Mouse (Mus musculus): ENCODE results near the gene Tmem233.

The Tmem233 gene

DNA sequence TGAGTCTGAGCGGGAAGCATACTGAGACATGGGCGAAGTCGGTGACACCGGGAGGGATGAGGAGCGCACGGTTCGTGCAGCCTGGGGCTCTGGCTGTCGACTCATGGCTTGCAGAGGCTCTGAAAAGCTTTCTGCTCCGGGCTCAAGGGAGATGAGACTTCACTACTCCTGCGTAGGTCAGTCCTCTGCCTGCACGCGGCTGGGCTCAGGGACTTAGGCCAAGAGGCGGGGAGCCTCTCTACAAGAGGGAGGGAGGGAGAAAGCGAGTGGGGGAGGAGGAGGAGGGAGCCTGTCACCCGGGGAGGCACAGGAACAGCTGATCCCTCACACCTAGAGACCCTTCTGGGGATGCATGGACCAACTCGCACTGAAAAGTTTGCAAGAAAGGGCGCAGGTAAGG, at the start of gene Tmem233:
TSS of gene Tmem233 (minus strand) at position 164 of the 400 bp plus-strand sequence.
- ATAC-seq (ENCODE audit: low TSS enrichment), result no peak

DNA sequence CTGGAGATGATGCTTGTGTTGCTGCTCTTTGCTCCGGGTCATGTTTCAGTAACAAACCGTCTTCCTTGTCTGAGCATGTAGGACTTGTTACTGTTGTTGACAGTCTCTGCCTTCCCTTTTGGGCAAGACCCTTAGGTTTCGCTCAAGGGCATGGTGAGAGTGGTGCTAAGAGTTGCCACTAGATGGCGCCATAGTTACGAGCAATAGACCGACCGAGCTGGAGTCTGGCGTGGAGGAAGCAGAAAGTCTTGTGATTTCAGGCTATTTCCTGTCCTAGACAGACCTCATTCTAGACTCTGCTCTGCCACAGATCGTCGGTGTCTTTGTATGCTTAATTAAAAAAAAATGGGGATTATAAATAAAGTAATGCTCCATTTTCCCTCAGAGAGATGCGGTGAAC, 40.3 kb upstream of the Tmem233 start:
- ATAC-seq (ENCODE audit: low TSS enrichment), result peak; percentile 92

DNA sequence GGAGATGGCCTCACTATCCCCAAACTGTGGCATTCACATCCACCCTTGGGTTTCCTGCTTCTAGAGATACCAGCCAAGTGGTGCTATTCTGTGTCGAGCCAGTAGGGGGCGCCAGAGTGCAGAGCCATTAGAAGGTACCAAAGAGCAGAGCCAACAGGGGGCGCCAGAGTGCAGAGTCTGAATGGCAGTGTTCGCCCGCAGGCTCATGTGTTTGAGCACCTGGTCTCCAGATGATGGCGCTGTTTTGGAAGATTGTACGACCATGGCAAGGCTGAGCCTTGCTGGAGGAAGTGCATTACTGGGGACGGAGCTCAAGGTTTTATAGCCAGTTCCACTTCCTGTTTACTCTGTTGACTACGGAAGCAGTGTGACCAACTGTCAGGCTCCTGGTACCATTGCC, 33.5 kb upstream of the Tmem233 start:
- ATAC-seq (ENCODE audit: low TSS enrichment), result no peak

DNA sequence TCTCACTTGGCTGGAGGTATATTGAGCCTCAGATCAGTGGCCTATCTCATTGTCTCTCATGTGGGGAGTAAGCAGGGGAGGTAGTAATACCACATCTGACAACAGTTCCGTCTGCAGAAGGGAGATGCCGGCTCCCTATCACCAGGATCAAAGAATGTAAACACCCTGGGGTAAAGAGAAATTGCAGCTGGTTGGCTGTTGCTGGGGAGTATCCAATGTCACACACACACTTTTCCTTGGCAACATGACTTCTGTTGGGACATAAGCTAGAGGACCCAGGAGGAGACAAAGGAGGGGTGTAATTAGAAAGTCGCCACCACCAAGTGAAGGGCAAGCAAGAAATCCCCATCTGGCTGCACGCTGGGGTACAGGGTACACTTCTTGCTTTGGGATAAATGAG, 33.1 kb upstream of the Tmem233 start:
- ATAC-seq (ENCODE audit: low TSS enrichment), result no peak

DNA sequence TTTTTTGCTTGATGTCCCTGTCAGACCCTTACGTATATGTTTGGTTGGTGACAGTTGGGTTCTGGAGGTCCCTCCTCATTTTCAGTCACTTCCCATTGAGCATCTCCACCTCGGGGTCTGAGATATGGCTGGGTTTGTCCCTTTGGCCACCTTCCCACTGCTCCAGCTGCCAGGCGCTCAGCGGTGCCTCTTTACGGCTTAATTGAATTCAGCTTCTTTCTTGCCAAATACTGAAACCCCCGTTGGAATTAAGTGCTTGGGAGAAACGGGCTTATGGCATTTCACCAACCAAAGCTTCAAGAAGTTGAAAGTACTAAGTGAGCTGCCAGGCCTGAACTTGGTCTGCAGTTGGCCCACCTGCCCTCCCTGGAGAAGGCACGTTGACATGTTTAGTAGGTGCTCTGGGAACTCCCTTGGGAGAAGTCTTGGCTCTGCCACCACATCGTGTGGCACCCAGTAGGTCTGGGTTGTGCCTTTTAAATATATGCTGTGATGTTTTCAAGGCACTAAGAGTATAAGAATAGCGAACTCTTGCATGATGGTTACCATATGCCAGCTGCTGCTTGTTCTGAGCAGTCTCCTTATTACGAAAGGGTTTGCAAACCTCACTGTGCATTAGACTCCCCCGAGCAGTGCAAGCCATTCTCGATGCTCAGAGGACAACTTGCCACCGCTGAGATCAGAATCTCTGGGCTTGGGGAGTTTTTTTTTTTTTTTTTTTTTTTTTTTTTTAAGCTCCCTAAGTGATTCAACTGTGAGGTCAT, 32.2 kb upstream of the Tmem233 start:
- no peak for ATAC-seq (ENCODE audit: low TSS enrichment)

DNA sequence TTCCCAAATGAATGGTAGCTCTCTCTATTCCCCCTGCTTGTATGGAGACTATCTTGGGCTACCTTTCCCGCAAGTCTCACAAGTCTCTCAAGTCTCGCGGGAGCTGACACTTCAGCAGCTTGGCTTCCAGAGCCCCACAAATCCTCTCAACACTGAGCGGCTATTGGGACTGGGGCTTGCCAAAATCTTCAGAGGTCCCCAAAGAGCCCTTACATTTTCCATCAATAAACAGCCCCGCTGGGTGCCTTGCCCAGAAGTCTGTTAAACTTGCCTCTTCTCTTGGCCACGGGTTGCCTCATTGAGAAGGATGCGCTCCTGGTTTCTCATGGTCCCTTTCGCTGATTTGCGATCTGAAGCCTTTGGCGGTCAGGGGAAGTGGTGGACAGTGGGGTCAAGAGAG, 25.6 kb upstream of the Tmem233 start:
- no peak for ATAC-seq (ENCODE audit: low TSS enrichment)

DNA sequence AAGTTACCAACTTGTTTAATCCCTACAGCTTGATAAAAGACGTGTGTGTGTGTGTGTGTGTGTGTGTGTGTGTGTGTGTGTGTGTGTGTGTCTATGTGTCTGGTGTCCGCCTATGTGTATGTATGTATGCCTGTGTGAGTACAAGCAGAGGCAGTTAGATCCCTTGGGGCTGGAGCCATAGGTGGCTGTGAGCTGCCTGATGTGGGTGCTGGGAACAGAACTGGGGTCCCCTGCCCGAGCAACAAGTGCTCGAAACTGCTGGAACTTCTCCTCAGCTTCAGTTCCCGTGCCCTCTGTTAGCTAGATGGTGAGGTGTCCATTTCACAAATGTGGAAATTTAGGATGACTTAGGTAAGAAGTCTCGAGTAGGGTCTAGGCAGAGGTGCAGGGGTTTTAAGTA, 1.2 kb upstream of the Tmem233 start:
- ATAC-seq (ENCODE audit: low TSS enrichment), result no peak

DNA sequence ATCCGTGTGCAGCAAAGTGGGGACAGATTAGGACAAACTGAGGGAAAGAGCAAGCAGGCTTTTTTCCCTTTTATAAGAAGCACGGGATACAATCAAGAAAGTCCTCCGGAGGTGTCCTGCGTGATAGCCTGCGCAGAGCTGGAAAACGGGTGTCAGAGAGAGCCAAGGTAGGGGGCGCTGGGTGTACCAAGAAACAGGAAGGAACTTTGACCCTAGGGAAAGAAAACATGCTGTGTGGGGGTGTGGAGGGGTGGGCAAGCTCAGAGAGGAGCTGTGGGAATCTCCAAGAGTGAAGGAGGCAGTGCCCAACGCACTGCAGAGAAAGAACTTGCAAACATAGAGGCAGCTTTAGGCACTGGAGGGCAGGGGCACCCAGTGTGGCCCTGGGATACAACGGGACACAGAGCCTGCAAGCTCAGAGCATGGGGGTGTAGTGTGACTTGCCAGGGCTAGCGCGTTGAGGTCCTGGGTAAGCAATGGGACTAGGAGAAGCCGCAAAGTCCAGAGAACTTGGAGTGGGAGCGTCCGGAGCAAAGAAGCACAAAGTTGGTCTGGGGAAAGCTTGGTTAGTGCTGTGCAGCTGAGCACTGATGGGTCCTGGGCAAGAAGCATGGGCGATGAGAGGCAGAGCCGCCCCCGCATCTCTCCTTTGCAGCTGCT, 673 bp downstream of the Tmem233 start:
- ATAC-seq (ENCODE audit: low TSS enrichment), result no peak

DNA sequence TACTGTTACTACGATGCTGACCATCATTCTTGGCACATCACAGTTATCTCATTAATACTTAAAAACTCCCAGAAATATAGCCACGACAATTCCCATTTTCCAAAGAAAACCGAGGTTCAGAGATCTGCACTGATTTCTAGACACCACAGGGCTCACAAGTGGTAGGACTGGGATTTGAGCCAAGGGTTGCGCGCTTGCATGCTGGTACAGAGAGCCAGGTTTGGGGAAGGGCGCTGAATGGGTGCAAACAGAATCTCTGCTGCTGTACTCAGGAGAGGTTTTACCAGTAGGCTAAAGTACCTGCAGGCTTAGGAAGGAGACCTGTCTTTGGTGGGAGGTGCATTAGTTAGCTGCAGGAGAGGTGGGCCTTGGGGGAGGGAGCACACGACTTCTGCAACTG, 1.4 kb downstream of the Tmem233 start:
- ATAC-seq (ENCODE audit: low TSS enrichment), result no peak

DNA sequence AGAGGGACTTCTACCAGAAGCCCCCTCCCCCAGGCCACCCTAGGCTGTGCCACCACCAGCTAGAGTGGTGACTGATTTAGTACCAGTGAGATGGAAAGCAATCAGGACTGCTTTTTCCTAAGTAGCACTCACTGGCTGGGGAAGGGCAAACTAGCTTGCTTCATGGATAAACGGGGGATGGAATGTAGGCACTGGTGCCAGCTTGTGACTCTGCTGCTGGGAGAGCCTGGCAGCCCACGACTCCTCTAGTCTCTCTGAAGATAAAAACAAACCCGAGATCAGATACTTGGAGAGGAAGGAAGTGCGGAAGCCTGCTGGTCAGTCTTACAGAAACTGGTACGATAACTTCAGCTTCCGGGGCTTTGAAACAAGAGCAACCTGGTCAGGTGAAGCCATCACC, 2.3 kb downstream of the Tmem233 start:
- ATAC-seq (ENCODE audit: low TSS enrichment), result no peak

DNA sequence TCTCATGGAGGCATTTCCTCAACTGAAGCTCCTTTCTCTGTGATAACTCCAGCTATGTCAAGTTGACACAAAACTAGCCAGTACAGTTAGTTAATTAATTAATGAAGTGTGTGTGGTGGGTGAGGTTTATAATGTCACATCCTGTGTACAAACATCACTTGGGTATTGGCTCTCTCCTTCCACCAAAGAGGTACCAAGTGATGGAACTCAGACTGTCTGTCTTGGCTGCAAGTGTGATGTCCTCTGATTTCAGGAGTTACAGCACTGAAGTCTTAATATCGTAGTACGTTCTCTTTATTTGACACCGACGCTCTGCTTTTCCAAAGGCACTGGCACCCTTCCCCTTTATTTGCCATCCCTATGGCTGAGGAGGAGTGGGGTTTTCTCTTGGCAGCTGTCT, 13.4 kb downstream of the Tmem233 start:
- no peak for ATAC-seq (ENCODE audit: low TSS enrichment)

DNA sequence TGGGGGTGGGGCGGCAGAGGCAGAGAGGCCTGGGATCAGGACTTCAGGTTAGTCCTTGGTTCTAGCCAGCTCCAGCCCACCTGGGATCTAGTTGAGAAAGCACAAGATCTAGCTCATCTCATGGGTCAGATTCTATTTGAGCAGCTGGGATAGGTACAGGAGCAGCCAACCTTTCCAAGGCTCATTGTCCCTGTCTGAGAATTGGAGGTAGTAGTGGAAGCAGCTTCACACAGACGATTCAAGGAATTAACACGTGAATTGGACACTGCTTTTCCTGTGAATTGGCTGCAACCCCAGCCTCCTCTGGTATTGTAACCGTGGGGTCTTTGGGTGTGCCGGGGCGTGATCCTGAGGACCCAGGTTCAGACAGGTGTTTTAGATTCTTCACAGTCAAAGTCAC, 30.2 kb downstream of the Tmem233 start:
- no peak for ATAC-seq (ENCODE audit: low TSS enrichment)

DNA sequence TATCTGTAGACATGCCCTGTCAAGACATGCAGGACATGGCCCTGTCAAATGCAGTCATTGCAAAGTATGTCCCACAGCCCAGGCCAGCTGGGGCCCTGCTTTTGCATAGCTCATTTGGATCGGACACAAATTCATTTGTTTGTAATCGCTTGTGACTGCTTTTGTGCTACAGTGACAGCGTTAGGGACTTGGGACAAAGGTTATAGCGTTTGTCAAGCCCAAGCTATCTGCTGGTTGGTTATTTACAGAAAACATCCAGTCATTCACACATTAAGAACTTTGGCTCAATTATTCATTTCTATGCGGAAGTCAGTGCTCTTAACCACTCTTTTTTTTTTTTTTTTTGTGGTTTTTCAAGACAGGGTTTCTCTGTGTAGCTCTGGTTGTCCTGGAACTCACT, 30.9 kb downstream of the Tmem233 start:
- no peak for ATAC-seq (ENCODE audit: low TSS enrichment)

DNA sequence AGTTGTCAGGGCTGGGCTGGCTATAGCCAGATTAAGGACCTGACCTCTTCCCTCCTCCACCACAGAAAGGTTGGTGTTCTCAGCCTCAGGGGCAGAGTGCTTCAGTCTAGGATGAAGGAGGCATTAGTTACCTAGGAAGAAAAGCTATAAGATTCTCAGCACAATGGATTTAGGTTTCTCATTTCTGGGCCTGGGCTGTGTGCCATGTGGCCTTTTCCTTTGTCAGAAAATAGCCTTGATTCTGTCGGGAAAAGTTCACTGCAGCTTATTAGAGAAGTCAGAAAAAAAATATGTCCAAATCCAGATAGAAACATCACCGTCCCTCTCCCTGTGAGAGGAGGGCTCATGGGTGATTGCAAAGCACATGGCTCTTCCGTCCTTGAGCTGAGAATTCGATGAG, 33.2 kb downstream of the Tmem233 start:
- no peak for ATAC-seq (ENCODE audit: low TSS enrichment)

DNA sequence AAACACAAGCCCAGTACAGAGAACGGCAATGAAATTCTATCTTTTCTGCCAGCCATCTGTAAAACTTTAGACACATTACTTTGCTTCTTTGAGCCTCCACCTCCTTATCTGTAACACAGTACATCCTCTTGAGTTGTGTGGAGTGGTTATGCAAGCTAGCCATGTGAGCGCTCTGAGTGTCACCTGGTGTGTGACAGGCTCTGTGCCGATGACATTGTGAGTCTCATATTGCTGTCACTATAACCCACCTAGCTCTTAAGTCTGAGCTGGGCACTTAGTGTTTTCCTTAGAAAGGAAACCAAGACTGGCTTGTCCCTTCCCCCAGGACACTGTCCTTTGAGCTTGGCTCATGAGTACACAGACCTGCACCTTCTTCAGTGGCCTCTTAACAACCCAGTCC, 34.7 kb downstream of the Tmem233 start:
- ATAC-seq (ENCODE audit: low TSS enrichment), result no peak

DNA sequence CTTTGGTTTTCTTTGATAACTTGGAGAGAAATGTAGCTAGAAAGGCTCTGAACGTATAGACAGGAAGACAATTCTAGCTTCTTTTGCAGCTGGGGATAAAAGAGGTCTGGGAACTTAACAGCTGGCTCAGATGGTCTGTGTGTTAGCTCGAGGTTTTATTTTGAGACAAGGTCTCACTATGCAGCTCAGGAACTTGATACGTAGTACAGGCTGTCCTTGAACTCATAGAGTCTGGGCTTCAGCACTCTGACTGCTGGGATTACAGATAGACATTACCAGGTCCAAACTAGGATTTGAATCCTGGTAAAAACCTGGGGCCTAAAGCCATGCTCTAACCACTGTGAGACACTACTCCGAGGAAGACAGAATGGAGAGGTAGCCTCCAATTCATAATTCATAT, 36.8 kb downstream of the Tmem233 start:
- ATAC-seq (ENCODE audit: low TSS enrichment), result no peak

DNA sequence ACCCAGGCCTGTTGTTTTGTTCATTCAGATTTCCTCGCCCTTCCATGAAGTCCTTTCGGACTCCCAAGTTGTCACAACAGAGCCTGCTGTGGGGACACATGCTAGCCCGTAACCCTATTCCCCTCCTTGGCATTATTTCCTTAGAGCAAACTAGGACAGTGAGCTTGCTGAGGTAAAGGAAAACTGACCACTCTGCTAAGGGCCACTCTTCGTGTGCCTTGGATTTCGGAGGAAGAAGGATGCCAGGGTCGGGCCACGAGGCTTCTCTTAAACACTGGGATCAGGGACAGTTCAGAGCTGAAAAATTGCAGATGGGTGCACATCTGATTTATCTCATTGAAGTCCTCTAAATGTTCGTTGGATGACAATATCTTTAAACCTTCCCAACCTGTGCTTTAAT, 37.5 kb downstream of the Tmem233 start:
- no peak for ATAC-seq (ENCODE audit: low TSS enrichment)

DNA sequence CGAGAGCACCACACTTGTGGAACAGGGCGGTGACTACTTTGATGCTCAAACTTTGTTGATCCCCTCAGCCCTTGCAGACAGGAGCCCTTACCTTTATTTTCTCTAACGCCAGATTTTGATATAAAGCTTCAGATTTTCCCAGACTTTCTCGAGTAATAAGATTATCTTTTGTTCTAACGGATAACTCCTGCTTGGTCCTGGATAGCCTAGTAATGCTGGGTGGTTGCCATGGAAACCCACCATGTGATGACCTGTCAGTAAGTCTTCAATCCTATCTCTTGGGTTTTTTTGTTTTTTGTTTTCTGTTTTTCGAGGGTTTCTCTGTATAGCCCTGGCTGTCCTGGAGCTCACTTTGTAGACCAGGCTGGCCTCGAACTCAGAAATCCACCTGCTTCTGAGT, 40.8 kb downstream of the Tmem233 start:
- no peak for ATAC-seq (ENCODE audit: low TSS enrichment)

DNA sequence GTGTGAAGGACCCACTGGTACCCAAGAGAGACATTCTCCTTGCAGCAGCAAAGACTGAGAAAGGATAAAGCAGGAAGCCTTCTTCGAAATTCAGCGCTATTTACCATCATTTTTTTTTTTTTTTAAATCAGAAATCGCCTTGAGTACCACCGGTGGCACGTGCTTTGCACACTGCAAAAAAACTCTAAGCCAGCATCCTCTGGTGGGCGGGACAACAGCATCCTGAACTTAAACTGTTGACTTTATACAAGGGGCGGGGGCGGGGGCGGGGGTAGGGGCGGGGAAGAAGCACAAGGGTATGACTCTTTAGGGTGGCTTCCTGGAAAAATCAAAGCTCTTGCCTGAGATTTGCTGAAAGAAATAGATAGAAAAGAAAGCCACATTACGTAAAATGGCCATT, 43.3 kb downstream of the Tmem233 start:
- no peak for ATAC-seq (ENCODE audit: low TSS enrichment)

DNA sequence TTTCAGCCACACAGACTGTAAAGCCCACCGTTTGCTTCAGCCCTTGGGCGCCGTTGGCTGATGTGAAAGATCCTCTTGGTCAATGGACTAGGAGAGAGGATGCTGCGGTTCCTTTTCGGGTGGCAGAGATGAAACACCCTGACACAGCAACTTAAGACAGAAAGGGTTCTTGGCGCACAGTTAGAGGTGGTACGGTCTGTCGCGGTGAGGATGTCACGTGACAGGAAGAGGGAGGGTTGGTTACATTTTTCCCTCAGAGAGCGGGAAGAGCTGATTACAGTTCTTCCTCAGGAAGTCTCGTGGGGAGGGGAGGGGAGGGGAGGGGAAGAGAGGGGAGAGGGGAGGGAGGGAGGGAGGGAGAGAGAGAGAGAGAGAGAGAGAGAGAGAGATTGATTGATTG, 45.3 kb downstream of the Tmem233 start:
- ATAC-seq (ENCODE audit: low TSS enrichment), result no peak

DNA sequence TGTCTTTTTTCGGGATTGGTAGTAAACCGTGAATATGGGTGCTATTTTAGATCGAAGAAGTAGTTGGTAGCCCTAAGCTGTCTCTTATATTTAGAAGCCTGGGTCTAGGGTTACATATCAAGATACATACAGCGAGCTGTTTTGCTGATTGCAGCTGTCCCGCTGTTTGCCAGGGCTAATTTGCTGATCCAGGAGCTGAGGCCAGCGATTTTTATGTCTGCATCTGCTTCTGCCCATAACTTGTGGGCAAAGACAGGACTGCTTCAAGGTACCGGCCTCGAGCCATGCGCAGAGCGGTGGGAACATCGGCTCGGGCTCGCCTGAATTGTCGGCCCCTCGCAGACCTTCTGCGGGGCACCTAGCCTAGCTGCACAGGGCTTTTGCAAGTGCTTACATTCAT, 46.6 kb downstream of the Tmem233 start:
- ATAC-seq (ENCODE audit: low TSS enrichment), result no peak

DNA sequence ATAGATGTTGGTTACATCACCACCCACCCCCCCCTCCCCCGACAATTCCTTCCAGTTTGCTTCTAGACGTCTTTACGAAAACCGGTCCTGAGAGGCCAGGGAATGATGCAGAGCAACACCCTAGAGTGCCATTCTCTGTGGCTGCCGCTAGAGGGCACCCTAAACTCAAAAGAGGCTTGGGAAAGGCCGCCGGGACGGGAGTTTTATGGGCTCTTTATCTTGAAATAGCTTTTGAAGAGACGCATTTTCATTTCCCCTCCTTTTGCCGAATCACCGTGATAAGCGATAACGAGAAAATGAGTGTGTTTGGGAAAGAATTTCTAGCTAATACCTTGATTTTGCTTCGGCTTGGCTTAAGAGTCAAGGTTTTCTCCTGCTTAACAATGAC, 51.9 kb downstream of the Tmem233 start:
- peak; percentile 72; the same call in 1 of the 2 replicates for ATAC-seq (ENCODE audit: low TSS enrichment)

DNA sequence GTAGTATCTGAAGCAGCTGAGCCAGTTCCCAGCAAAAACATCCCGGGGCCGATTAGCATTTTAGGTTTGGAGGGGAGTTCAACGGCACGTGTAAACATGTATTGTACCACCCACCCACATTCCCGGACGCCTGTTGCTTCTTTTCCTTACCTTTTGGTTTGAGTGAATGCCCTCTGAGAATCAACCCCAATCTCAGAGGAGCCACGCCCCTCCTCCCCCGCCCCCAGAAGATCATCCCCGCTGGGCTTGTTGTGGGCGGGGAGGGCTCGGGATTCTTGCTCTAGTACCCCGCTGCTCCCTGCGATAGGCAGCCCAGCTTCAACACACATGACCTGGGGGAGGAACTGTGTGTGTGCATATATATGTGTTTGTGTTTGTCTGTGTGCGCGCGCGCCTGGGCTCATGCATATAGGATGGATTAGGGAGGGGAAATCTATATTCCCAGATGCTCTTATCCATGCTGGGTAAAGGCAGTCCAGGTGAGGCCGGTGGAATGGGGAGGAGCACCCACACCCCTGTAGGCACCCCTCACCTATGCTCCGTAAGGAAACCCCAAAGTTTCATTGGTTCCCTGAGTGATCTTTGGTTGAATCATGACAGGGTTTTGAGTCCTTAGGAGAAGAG, 52.4 kb downstream of the Tmem233 start:
- ATAC-seq (ENCODE audit: low TSS enrichment), result no peak; the same call in 1 of the 2 replicates

Measured in frontal cortex, adult (tissue).